22 mouse cellular contexts compared by ENCODE assay signal in genomic region chr2:93243439-93244089, GRCm38 (mm10). TPM values are rescaled to one million over a fixed set of nuclear protein-coding genes. Genes with fewer than 3 reads are reported as not detected.
DNase-seq lines count a peak whose midpoint lies in the region; ATAC-seq lines count a peak whose summit lies in the region.
"Had no signal": no experiment of that assay in that cellular context is flagged by ENCODE, and none has a peak within 500 bp of the region (broad histone marks: within the 10 kb centered on the region; RNA-seq: fewer than 3 reads in every experiment).

No protein-coding gene starts in this region.

- WGBS in hindbrain, embryonic 10.5 days: 76% methylated on average over 11 of the region's 11 CpGs
- WGBS in hindbrain, embryonic 11.5 days: 86% methylated on average over 11 of the region's 11 CpGs
- 76% methylated on average over 11 of the region's 11 CpGs for WGBS in limb, embryonic 12.5 days
- 78% methylated on average over 11 of the region's 11 CpGs for WGBS in midbrain, embryonic 13.5 days

- DNase-seq in hindbrain, embryonic 10.5 days (ENCODE audit: low spot score): no peak
- DNase-seq in hindbrain, embryonic 11.5 days (ENCODE audit: low spot score): no peak
- peak; percentile 85 for DNase-seq in cerebellum, adult 11-12 months
- peak; percentile 85 for DNase-seq in cerebellum, adult 9-11 months
- DNase-seq: adrenal gland, postnatal 25 days; gastrocnemius, postnatal 14 days; heart, adult 11 months; heart, postnatal 14 days; kidney, adult 2 months; liver; thymus, adult 18-20 months had no signal

- H3K4me1 ChIP-seq in hindbrain, embryonic 10.5 days (replicated peaks): peaks cover 64% of the 10 kb centered on the region
- H3K4me1 ChIP-seq in hindbrain, embryonic 11.5 days (replicated peaks; ENCODE audit: control insufficient read depth, insufficient read depth, low read length): peaks cover 2% of the 10 kb centered on the region; the same call in 1 of the 2 replicates
- peaks cover 28% of the 10 kb centered on the region for H3K4me1 ChIP-seq in limb, embryonic 12.5 days (replicated peaks)
- peaks cover 35% of the 10 kb centered on the region for H3K4me1 ChIP-seq in midbrain, embryonic 13.5 days (replicated peaks)
- H3K4me1 ChIP-seq: liver, embryonic 15.5 days; lung, embryonic 15.5 days had no signal

- peak overlapping the region; percentile 30; the same call in 1 of the 2 replicates for H3K27ac ChIP-seq in hindbrain, embryonic 10.5 days
- H3K27ac ChIP-seq in hindbrain, embryonic 11.5 days (ENCODE audit: low read depth, low read length): no peak overlapping the region
- H3K27ac ChIP-seq in limb, embryonic 12.5 days: no peak overlapping the region
- H3K27ac ChIP-seq in midbrain, embryonic 13.5 days: no peak overlapping the region
- H3K27ac ChIP-seq: embryonic facial prominence, embryonic 10.5 days; heart, embryonic 13.5 days; hindbrain, embryonic 13.5 days; kidney, postnatal 0 days; liver, embryonic 15.5 days; lung, embryonic 15.5 days; macrophage had no signal

- H3K27me3 ChIP-seq in hindbrain, embryonic 10.5 days (ENCODE audit: insufficient read depth, poor library complexity, severe bottlenecking): no peaks in the 10 kb centered on the region
- H3K27me3 ChIP-seq in hindbrain, embryonic 11.5 days (ENCODE audit: control insufficient read depth, insufficient read depth, low read length): no peaks in the 10 kb centered on the region
- peaks cover 5% of the 10 kb centered on the region; the same call in 1 of the 2 replicates for H3K27me3 ChIP-seq in limb, embryonic 12.5 days
- H3K27me3 ChIP-seq in midbrain, embryonic 13.5 days: no peaks in the 10 kb centered on the region
- H3K27me3 ChIP-seq: heart, embryonic 13.5 days; hindbrain, embryonic 13.5 days; liver, embryonic 15.5 days; lung, embryonic 15.5 days had no signal

- no peak for ATAC-seq in hindbrain, embryonic 11.5 days (ENCODE audit: low FRiP score)
- no peak for ATAC-seq in limb, embryonic 12.5 days (ENCODE audit: insufficient number of reproducible peaks, insufficient read depth, low FRiP score, low TSS enrichment, low read depth)
- no peak for ATAC-seq in monocyte, adult 5-6 weeks (replicated peaks; ENCODE audit: insufficient number of reproducible peaks, low FRiP score, low TSS enrichment, poor library complexity, severe bottlenecking)
- no peak for ATAC-seq in midbrain, embryonic 13.5 days

- H3K4me3 ChIP-seq in hindbrain, embryonic 10.5 days: no peak overlapping the region
- no peak overlapping the region for H3K4me3 ChIP-seq in hindbrain, embryonic 11.5 days (ENCODE audit: low read depth, low read length)
- H3K4me3 ChIP-seq in limb, embryonic 12.5 days (replicated peaks): no peak overlapping the region
- no peak overlapping the region for H3K4me3 ChIP-seq in midbrain, embryonic 13.5 days (replicated peaks)
- H3K4me3 ChIP-seq: embryonic facial prominence, embryonic 10.5 days; heart, embryonic 13.5 days; hindbrain, embryonic 13.5 days; liver, embryonic 15.5 days; lung, embryonic 15.5 days had no signal

- H3K9me3 ChIP-seq in hindbrain, embryonic 10.5 days: no peaks in the 10 kb centered on the region
- no peaks in the 10 kb centered on the region for H3K9me3 ChIP-seq in hindbrain, embryonic 11.5 days (ENCODE audit: control insufficient read depth, low read length)
- no peaks in the 10 kb centered on the region for H3K9me3 ChIP-seq in limb, embryonic 12.5 days
- no peaks in the 10 kb centered on the region for H3K9me3 ChIP-seq in midbrain, embryonic 13.5 days
- H3K9me3 ChIP-seq: embryonic facial prominence, embryonic 10.5 days; heart, embryonic 13.5 days; hindbrain, embryonic 13.5 days; liver, embryonic 15.5 days; lung, embryonic 15.5 days had no signal

- no peak overlapping the region for H3K9ac ChIP-seq in hindbrain, embryonic 11.5 days (ENCODE audit: low read depth, low read length)
- 0 out of 2 replicates have a peak overlapping the region, but pooled peaks have one; percentile 23 for H3K9ac ChIP-seq in limb, embryonic 12.5 days (replicated peaks)
- no peak overlapping the region for H3K9ac ChIP-seq in midbrain, embryonic 13.5 days (replicated peaks)
- H3K9ac ChIP-seq: forebrain, postnatal 0 days; heart, embryonic 13.5 days; hindbrain, embryonic 13.5 days; liver, embryonic 15.5 days; lung, embryonic 15.5 days had no signal

- H3K36me3 ChIP-seq in hindbrain, embryonic 10.5 days: peaks cover 44% of the 10 kb centered on the region
- no peaks in the 10 kb centered on the region for H3K36me3 ChIP-seq in hindbrain, embryonic 11.5 days (ENCODE audit: control insufficient read depth, insufficient read depth, low read length)
- no peaks in the 10 kb centered on the region for H3K36me3 ChIP-seq in limb, embryonic 12.5 days
- H3K36me3 ChIP-seq in midbrain, embryonic 13.5 days: no peaks in the 10 kb centered on the region
- H3K36me3 ChIP-seq: embryonic facial prominence, embryonic 10.5 days; hindbrain, embryonic 13.5 days; liver, embryonic 15.5 days; lung, embryonic 15.5 days had no signal

- H3K4me2 ChIP-seq in hindbrain, embryonic 11.5 days (replicated peaks; ENCODE audit: low read depth, low read length): no peak overlapping the region
- H3K4me2 ChIP-seq in limb, embryonic 12.5 days: no peak overlapping the region
- H3K4me2 ChIP-seq in midbrain, embryonic 13.5 days (replicated peaks): no peak overlapping the region
- H3K4me2 ChIP-seq: heart, embryonic 13.5 days; hindbrain, embryonic 13.5 days; liver, embryonic 15.5 days; lung, embryonic 15.5 days had no signal

RNA-seq across cellular contexts. Expression of gene Trp53i11, which starts 56.2 kb away (rescaled TPM):
- 202 and 281 TPM in 2 replicates for polyA plus RNA-seq in hindbrain, embryonic 10.5 days (2016; fragmentation: Nextera tagmentation; extraction: Ambion mirVana)
- polyA plus RNA-seq in hindbrain, embryonic 11.5 days (2014; fragmentation: Nextera tagmentation; extraction: Ambion mirVana): 204 and 221 TPM in 2 replicates
- polyA plus RNA-seq in limb, embryonic 12.5 days (2016; fragmentation: Nextera tagmentation; extraction: Ambion mirVana): 16.4 and 22.8 TPM in 2 replicates
- total RNA-seq in monocyte, adult 5-6 weeks (2017): 16.3 to 24.1 TPM (median 23.8 TPM) in 3 replicates
- 136 and 138 TPM in 2 replicates for polyA plus RNA-seq in midbrain, embryonic 13.5 days (2015; fragmentation: Nextera tagmentation; extraction: Ambion mirVana)

Comparison
In these comparisons a context has a peak if more than half of its experiments do, and no peak if none do; other contexts are left out.
1. DNase-seq: peak in cerebellum, adult 11-12 months (single experiment) and cerebellum, adult 9-11 months (single experiment); none in hindbrain, embryonic 10.5 days (single experiment) and hindbrain, embryonic 11.5 days (single experiment).